Mouse (Mus musculus) lung, adult 2 months (tissue): Measurements from ENCODE around the gene Ccdc194.

Experiments
- CTCF ChIP-seq: fragments of 200-500 bp; IDR thresholded peaks from 2 replicates; pipeline ENCODE4 v1.5.1; 2011; ENCODE audit warnings: mild to moderate bottlenecking, low read length, control low read depth; ENCODE audit not compliant: insufficient read depth
- POLR2A ChIP-seq: fragments of 200-500 bp; IDR thresholded peaks from 2 replicates; pipeline ENCODE4 v1.6.1; 2011; ENCODE audit warnings: low read depth, mild to moderate bottlenecking, control low read depth, low read length, borderline replicate concordance; ENCODE audit errors: extremely low read depth

- TF ChIP-seq CTCF: peak; percentile 73
- no peak for TF ChIP-seq POLR2A
Observed at GRCm38 (mm10) chr8:71495039-71495438, 30.5 kb downstream of the Ccdc194 start.
